Mouse (Mus musculus): ENCODE measurements around the gene Cyp4f15.
A peak's percentile ranks its signal among the peaks of the same experiment; 100 is the strongest.
"Not testable (repeated sequence)": the region's sequence is repeated elsewhere in the genome, so short reads cannot be mapped to it uniquely, and the experiment has no call there.

Gene Cyp4f15

GRCm38 (mm10) chr17:32685048-32685750 is at the start of gene Cyp4f15:
Gene Cyp4f15 (plus strand): TSS chr17:32685627.
- peak; percentile 49 for DNase-seq

GRCm38 (mm10) chr17:32636341-32636740 is 49.1 kb upstream of the Cyp4f15 start:
- DNase-seq: no peak

GRCm38 (mm10) chr17:32637151-32637550 is 48.3 kb upstream of the Cyp4f15 start:
- DNase-seq: no peak

GRCm38 (mm10) chr17:32646631-32647030 is 38.8 kb upstream of the Cyp4f15 start:
- no peak for DNase-seq

- DNase-seq: no peak
Measured at GRCm38 (mm10) chr17:32653860-32654259, 31.6 kb upstream of the Cyp4f15 start.

- no peak for DNase-seq
Measured at GRCm38 (mm10) chr17:32657041-32657440, 28.4 kb upstream of the Cyp4f15 start.

GRCm38 (mm10) chr17:32658246-32658645 is 27.2 kb upstream of the Cyp4f15 start:
- DNase-seq: no peak

GRCm38 (mm10) chr17:32658712-32659111 is 26.7 kb upstream of the Cyp4f15 start, which contains the start of gene Cyp4f40:
Gene Cyp4f40 (plus strand): TSS chr17:32658900.
- peak; percentile 5 for DNase-seq

GRCm38 (mm10) chr17:32673976-32674375 is 11.5 kb upstream of the Cyp4f15 start:
- DNase-seq: no peak

- DNase-seq: no peak
Measured at GRCm38 (mm10) chr17:32676040-32676635, 9.3 kb upstream of the Cyp4f15 start.

GRCm38 (mm10) chr17:32680404-32680803 is 5.0 kb upstream of the Cyp4f15 start:
- DNase-seq: peak; percentile 3

- DNase-seq: no peak
Measured at GRCm38 (mm10) chr17:32686722-32687121, 1.3 kb downstream of the Cyp4f15 start.

GRCm38 (mm10) chr17:32690959-32691358 is 5.5 kb downstream of the Cyp4f15 start:
- DNase-seq: no peak

GRCm38 (mm10) chr17:32702826-32703225 is 17.4 kb downstream of the Cyp4f15 start:
- DNase-seq: no peak

- not testable (repeated sequence) for DNase-seq
Measured at GRCm38 (mm10) chr17:32710541-32710940, 25.1 kb downstream of the Cyp4f15 start.

- DNase-seq: not testable (repeated sequence)
Measured at GRCm38 (mm10) chr17:32722151-32722550, 36.7 kb downstream of the Cyp4f15 start.

GRCm38 (mm10) chr17:32722771-32723170 is 37.3 kb downstream of the Cyp4f15 start:
- DNase-seq: no peak

GRCm38 (mm10) chr17:32726360-32726759 is 40.9 kb downstream of the Cyp4f15 start:
- DNase-seq: not testable (repeated sequence)

- no peak for DNase-seq
Measured at GRCm38 (mm10) chr17:32729029-32729428, 43.6 kb downstream of the Cyp4f15 start.

GRCm38 (mm10) chr17:32738406-32738805 is 53.0 kb downstream of the Cyp4f15 start:
- no peak for DNase-seq

GRCm38 (mm10) chr17:32741057-32741456 is 55.6 kb downstream of the Cyp4f15 start:
- DNase-seq: no peak

GRCm38 (mm10) chr17:32750611-32751010 is 65.2 kb downstream of the Cyp4f15 start:
- no peak for DNase-seq
